Mouse (Mus musculus): ENCODE data around the gene Pin4. TPM values are rescaled to one million over a fixed set of nuclear protein-coding genes. Genes with fewer than 3 reads are reported as not detected.

The Pin4 gene
- 0.26 and 0.42 TPM in 2 replicates for polyA plus RNA-seq (2012; rRNA removed)

GRCm38 (mm10) chrX:102119042-102119864, at the start of gene Pin4:
TSS of gene Pin4 (plus strand) at chrX:102119447.
- H3K27me3 ChIP-seq (ENCODE audit: control insufficient read depth, insufficient read depth, low read length), result no peaks in the 10 kb centered on the region
- H3K36me3 ChIP-seq (ENCODE audit: control insufficient read depth, insufficient read depth, low read length), result no peaks in the 10 kb centered on the region; the same call in 1 of the 2 replicates
- peak; percentile 90 to 94 for DNase-seq (ENCODE audit: low read depth in 1 of 2, low spot score in 2 of 2)
- TF ChIP-seq CTCF (IDR thresholded peaks at IDR 0.05; ENCODE audit: extremely low read depth, insufficient read depth, insufficient read length, insufficient replicate concordance), result no peak
- TF ChIP-seq POLR2A (IDR thresholded peaks at IDR 0.05; ENCODE audit: low read depth, low read length), result no peak
- 21% methylated on average over 30 of the region's 30 CpGs for WGBS
- 0 out of 2 replicates have a peak within 1 kb of the TSS, but pooled peaks have one; percentile 15 for H3K27ac ChIP-seq (ENCODE audit: insufficient read depth, low read length)
- peak within 1 kb of the TSS; percentile 90 for H3K4me3 ChIP-seq (ENCODE audit: extremely low read depth, insufficient read depth, insufficient read length)
- no peaks in the 10 kb centered on the region for H3K4me1 ChIP-seq (ENCODE audit: control insufficient read depth, insufficient read depth, insufficient read length)

GRCm38 (mm10) chrX:102070591-102071471, 48.4 kb upstream of the Pin4 start, which contains the start of gene Rtl5:
TSS of gene Rtl5 (minus strand) at chrX:102071304.
- TF ChIP-seq POLR2A (IDR thresholded peaks at IDR 0.05; ENCODE audit: low read depth, low read length), result no peak
- TF ChIP-seq CTCF (IDR thresholded peaks at IDR 0.05; ENCODE audit: extremely low read depth, insufficient read depth, insufficient read length, insufficient replicate concordance), result no peak
- Histone ChIP-seq H3K36me3 (ENCODE audit: control insufficient read depth, insufficient read depth, low read length) (no peaks in the 10 kb centered on the region), H3K27me3 (ENCODE audit: control insufficient read depth, insufficient read depth, low read length) (no peaks in the 10 kb centered on the region), H3K4me1 (ENCODE audit: control insufficient read depth, insufficient read depth, insufficient read length) (peaks cover 2% of the 10 kb centered on the region), H3K27ac (ENCODE audit: insufficient read depth, low read length) (no peak within 1 kb of the TSS), H3K4me3 (ENCODE audit: extremely low read depth, insufficient read depth, insufficient read length) (peak within 1 kb of the TSS; percentile 57)
- WGBS, result 28% methylated on average over 60 of the region's 61 CpGs
- DNase-seq (ENCODE audit: low read depth in 1 of 2, low spot score in 2 of 2), result peak in 1 of 2 experiments; percentile 50

GRCm38 (mm10) chrX:102071517-102071916, 47.7 kb upstream of the Pin4 start:
- H3K4me3 ChIP-seq (ENCODE audit: extremely low read depth, insufficient read depth, insufficient read length), result peak overlapping the region; percentile 57; the same call in 1 of the 2 replicates
- no peak for DNase-seq (ENCODE audit: low read depth in 1 of 2, low spot score in 2 of 2)
- H3K4me1 ChIP-seq (ENCODE audit: control insufficient read depth, insufficient read depth, insufficient read length), result peaks cover 2% of the 10 kb centered on the region
- TF ChIP-seq CTCF (IDR thresholded peaks at IDR 0.05; ENCODE audit: extremely low read depth, insufficient read depth, insufficient read length, insufficient replicate concordance) (no peak), POLR2A (IDR thresholded peaks at IDR 0.05; ENCODE audit: low read depth, low read length) (no peak)
- WGBS, result 28% methylated on average over 2 of the region's 2 CpGs
- H3K27ac ChIP-seq (ENCODE audit: insufficient read depth, low read length), result no peak overlapping the region
- no peaks in the 10 kb centered on the region for H3K36me3 ChIP-seq (ENCODE audit: control insufficient read depth, insufficient read depth, low read length)
- H3K27me3 ChIP-seq (ENCODE audit: control insufficient read depth, insufficient read depth, low read length), result no peaks in the 10 kb centered on the region

GRCm38 (mm10) chrX:102073605-102074325, 45.5 kb upstream of the Pin4 start:
- Histone ChIP-seq H3K27ac (ENCODE audit: insufficient read depth, low read length) (no peak overlapping the region), H3K27me3 (ENCODE audit: control insufficient read depth, insufficient read depth, low read length) (no peaks in the 10 kb centered on the region), H3K4me1 (ENCODE audit: control insufficient read depth, insufficient read depth, insufficient read length) (peaks cover 2% of the 10 kb centered on the region), H3K36me3 (ENCODE audit: control insufficient read depth, insufficient read depth, low read length) (no peaks in the 10 kb centered on the region), H3K4me3 (ENCODE audit: extremely low read depth, insufficient read depth, insufficient read length) (no peak overlapping the region)
- WGBS, result 88% methylated on average over 14 of the region's 14 CpGs
- TF ChIP-seq CTCF (IDR thresholded peaks at IDR 0.05; ENCODE audit: extremely low read depth, insufficient read depth, insufficient read length, insufficient replicate concordance) (no peak), POLR2A (IDR thresholded peaks at IDR 0.05; ENCODE audit: low read depth, low read length) (no peak)
- no peak for DNase-seq (ENCODE audit: low read depth in 1 of 2, low spot score in 2 of 2)

GRCm38 (mm10) chrX:102074435-102074834, 44.8 kb upstream of the Pin4 start:
- WGBS, result 78% methylated on average over 5 of the region's 5 CpGs
- Histone ChIP-seq H3K4me1 (ENCODE audit: control insufficient read depth, insufficient read depth, insufficient read length) (peaks cover 2% of the 10 kb centered on the region), H3K4me3 (ENCODE audit: extremely low read depth, insufficient read depth, insufficient read length) (no peak overlapping the region), H3K27me3 (ENCODE audit: control insufficient read depth, insufficient read depth, low read length) (no peaks in the 10 kb centered on the region), H3K27ac (ENCODE audit: insufficient read depth, low read length) (peak overlapping the region; percentile 38; the same call in 1 of the 2 replicates), H3K36me3 (ENCODE audit: control insufficient read depth, insufficient read depth, low read length) (no peaks in the 10 kb centered on the region)
- no peak for TF ChIP-seq CTCF (IDR thresholded peaks at IDR 0.05; ENCODE audit: extremely low read depth, insufficient read depth, insufficient read length, insufficient replicate concordance)
- no peak for TF ChIP-seq POLR2A (IDR thresholded peaks at IDR 0.05; ENCODE audit: low read depth, low read length)
- no peak for DNase-seq (ENCODE audit: low read depth in 1 of 2, low spot score in 2 of 2)

- peaks cover 2% of the 10 kb centered on the region for H3K4me1 ChIP-seq (ENCODE audit: control insufficient read depth, insufficient read depth, insufficient read length)
- 55% methylated on average over 4 of the region's 4 CpGs for WGBS
- no peak overlapping the region for H3K27ac ChIP-seq (ENCODE audit: insufficient read depth, low read length)
- no peaks in the 10 kb centered on the region for H3K36me3 ChIP-seq (ENCODE audit: control insufficient read depth, insufficient read depth, low read length)
- DNase-seq (ENCODE audit: low read depth in 1 of 2, low spot score in 2 of 2), result no peak
- TF ChIP-seq POLR2A (IDR thresholded peaks at IDR 0.05; ENCODE audit: low read depth, low read length) (no peak), CTCF (IDR thresholded peaks at IDR 0.05; ENCODE audit: extremely low read depth, insufficient read depth, insufficient read length, insufficient replicate concordance) (no peak)
- no peak overlapping the region for H3K4me3 ChIP-seq (ENCODE audit: extremely low read depth, insufficient read depth, insufficient read length)
- no peaks in the 10 kb centered on the region for H3K27me3 ChIP-seq (ENCODE audit: control insufficient read depth, insufficient read depth, low read length)
Observed at GRCm38 (mm10) chrX:102075158-102075557, 44.1 kb upstream of the Pin4 start.

Data from spleen, adult 2 months (tissue).